Mouse (Mus musculus) C2C12 (cell line): ENCODE data around the gene Ppef1. TPM values are rescaled to one million over a fixed set of nuclear protein-coding genes. Genes with fewer than 3 reads are reported as not detected.
"Not testable (repeated sequence)": the region's sequence is repeated elsewhere in the genome, so short reads cannot be mapped to it uniquely, and the experiment has no call there.

ENCODE experiments used
- H3K27me3 ChIP-seq: one replicate; pipeline ENCODE4 v1.6.1; 2011; ENCODE audit not compliant: control insufficient read depth, insufficient read depth, insufficient read length
- H3K36me3 ChIP-seq: one replicate; pipeline ENCODE4 v1.6.1; 2011; ENCODE audit not compliant: control insufficient read depth, insufficient read depth
- H3K4me3 ChIP-seq: one replicate; pipeline ENCODE4 v1.5.1; 2011; ENCODE audit warnings: mild to moderate bottlenecking, control low read depth; ENCODE audit not compliant: poor library complexity, insufficient read depth, severe bottlenecking
- H3K79me2 ChIP-seq: one replicate; pipeline ENCODE4 v1.6.1; 2011; ENCODE audit not compliant: control insufficient read depth, insufficient read depth
- H3K79me3 ChIP-seq: one replicate; pipeline ENCODE4 v1.6.1; 2011; ENCODE audit warnings: low read depth, control low read depth
- H3ac ChIP-seq: one replicate; pipeline ENCODE3; 2011; ENCODE audit warnings: low read depth; ENCODE audit not compliant: control insufficient read depth, insufficient read length
- CEBPB ChIP-seq: IDR thresholded peaks from one replicate; pipeline ENCODE4 v1.6.1; 2011; ENCODE audit warnings: low read depth, mild to moderate bottlenecking, control low read depth, moderate library complexity
- CTCF ChIP-seq: IDR thresholded peaks from one replicate; pipeline ENCODE4 v1.5.1; 2011; ENCODE audit not compliant: control insufficient read depth, insufficient read depth, insufficient read length
- FOSL1 ChIP-seq: IDR thresholded peaks from one replicate; pipeline ENCODE4 v1.8.0; 2011; ENCODE audit warnings: mild to moderate bottlenecking, low read length; ENCODE audit not compliant: poor library complexity, insufficient read depth, severe bottlenecking
- MAX ChIP-seq: IDR thresholded peaks from one replicate; pipeline ENCODE4 v1.6.1; 2011; ENCODE audit warnings: mild to moderate bottlenecking, control low read depth
- MYOD1 ChIP-seq: IDR thresholded peaks from one replicate; pipeline ENCODE4 v1.6.1; 2011; ENCODE audit warnings: low read depth; ENCODE audit not compliant: control insufficient read depth, insufficient read length
- MYOG ChIP-seq: IDR thresholded peaks from one replicate; pipeline ENCODE4 v1.6.1; 2011; ENCODE audit not compliant: control insufficient read depth, insufficient read length; ENCODE audit errors: extremely low read depth
- USF1 ChIP-seq: IDR thresholded peaks from one replicate; pipeline ENCODE4 v1.6.1; 2011; ENCODE audit warnings: low read depth, mild to moderate bottlenecking, control low read depth, moderate library complexity
- long read RNA-seq, 2 experiments: library from polyadenylated mRNA; unstranded; transcript quantifications; one replicate each; pipeline ENCODE4 v2.0.0; 2019 to 2020
- polyA plus RNA-seq: library from polyadenylated mRNA; unstranded; fragments of >200 nt; fragmentation: generic; extraction: Trizol; gene quantifications from one replicate; pipeline ENCODE4 v1.2.1, GENCODE M21; 2012; ENCODE audit warnings: missing spikeins

Gene Ppef1
- polyA plus RNA-seq, result 0.19 TPM
- long read RNA-seq, experiment 1, partial matches to known transcripts, result 0 of 1 reads
- long read RNA-seq, experiment 1, other reads (novel, unspliced or antisense), result 1 of 1 reads
- long read RNA-seq, experiment 2, partial matches to known transcripts, result 0 of 1 reads
- long read RNA-seq, experiment 2, other reads (novel, unspliced or antisense), result 1 of 1 reads

GRCm38 (mm10) chrX:160735650-160736049, at the start of gene Ppef1:
Ppef1 (minus strand) TSS chrX:160735765.
- no peaks in the 10 kb centered on the region for H3K36me3 ChIP-seq
- H3K27me3 ChIP-seq, result no peaks in the 10 kb centered on the region
- H3K79me3 ChIP-seq, result no peaks in the 10 kb centered on the region
- no peak within 1 kb of the TSS for H3K4me3 ChIP-seq
- no peaks in the 10 kb centered on the region for H3K79me2 ChIP-seq
- TF ChIP-seq MYOD1 (no peak), USF1 (peak; percentile 33)
- H3ac ChIP-seq, result no peak within 1 kb of the TSS

DNA sequence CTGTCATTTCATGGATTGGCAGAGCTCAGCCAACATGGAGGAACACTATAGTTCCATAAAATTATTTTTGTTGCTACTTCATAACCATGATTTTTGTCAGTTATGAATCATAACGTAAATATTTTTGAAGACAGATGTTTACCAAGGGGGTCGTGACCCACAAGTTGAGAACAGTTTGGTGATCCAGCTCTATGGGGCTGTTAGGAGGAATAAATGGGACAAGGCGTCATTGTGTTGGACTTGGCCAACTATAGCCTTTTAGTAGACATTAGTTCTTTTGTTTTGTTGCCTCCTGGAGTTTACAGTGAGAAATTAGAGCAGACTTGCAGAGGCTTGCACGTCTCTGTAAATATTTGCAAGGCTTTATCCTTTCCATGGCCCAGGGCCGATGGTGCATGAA, 46.7 kb upstream of the Ppef1 start:
- H3ac ChIP-seq, result no peak overlapping the region
- no peaks in the 10 kb centered on the region for H3K79me2 ChIP-seq
- H3K79me3 ChIP-seq, result no peaks in the 10 kb centered on the region
- no peaks in the 10 kb centered on the region for H3K36me3 ChIP-seq
- no peaks in the 10 kb centered on the region for H3K27me3 ChIP-seq
- no peak overlapping the region for H3K4me3 ChIP-seq
- no peak for TF ChIP-seq USF1
- no peak for TF ChIP-seq MYOG
- no peak for TF ChIP-seq MYOD1
- no peak for TF ChIP-seq FOSL1
- no peak for TF ChIP-seq MAX
- no peak for TF ChIP-seq CEBPB
- no peak for TF ChIP-seq CTCF

GRCm38 (mm10) chrX:160773033-160773432, 37.5 kb upstream of the Ppef1 start:
- Histone ChIP-seq H3K79me3 (no peaks in the 10 kb centered on the region), H3K36me3 (no peaks in the 10 kb centered on the region), H3K79me2 (no peaks in the 10 kb centered on the region), H3K27me3 (no peaks in the 10 kb centered on the region), H3K4me3 (no peak overlapping the region), H3ac (no peak overlapping the region)
- TF ChIP-seq USF1, result no peak
- no peak for TF ChIP-seq MAX
- no peak for TF ChIP-seq FOSL1
- no peak for TF ChIP-seq CEBPB
- TF ChIP-seq MYOD1, result no peak
- TF ChIP-seq MYOG, result no peak
- TF ChIP-seq CTCF, result no peak

DNA sequence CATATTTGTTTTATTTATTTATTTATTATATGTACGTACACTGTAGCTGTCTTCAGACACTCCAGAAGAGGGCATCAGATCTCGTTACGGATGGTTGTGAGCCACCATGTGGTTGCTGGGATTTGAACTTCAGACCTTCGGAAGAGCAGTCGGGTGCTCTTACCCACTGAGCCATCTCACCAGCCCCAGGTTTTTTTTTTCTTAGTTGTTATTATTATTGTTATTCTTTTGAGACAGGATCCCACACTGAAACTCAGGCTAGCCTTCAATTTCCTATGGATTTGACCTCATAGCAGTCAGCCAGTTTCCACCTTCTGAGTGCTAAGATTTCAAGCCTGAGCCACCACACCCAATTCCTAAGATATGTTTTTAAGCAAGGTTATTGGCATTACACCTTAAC, 34.1 kb upstream of the Ppef1 start:
- H3K4me3 ChIP-seq, H3K36me3 ChIP-seq, H3K79me2 ChIP-seq, H3ac ChIP-seq, H3K79me3 ChIP-seq, H3K27me3 ChIP-seq: not testable (repeated sequence)

DNA sequence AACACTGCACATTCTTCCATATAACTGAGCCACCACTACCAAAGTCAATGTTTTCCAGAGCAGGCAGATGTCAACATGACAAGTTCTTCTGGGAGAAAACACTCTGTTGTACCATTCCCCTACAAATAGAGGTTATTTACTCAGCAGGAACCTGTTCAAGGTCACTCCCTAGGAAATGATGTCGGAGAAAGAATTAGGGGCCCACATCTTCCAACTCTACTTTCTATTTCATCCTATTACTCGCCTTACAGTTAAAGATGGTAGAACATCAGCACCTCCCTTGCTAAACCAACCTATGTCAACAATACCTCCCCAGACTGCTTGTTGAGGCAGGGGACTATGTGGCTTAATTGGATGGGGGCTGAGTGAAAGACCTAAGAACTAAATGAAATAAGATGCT, 32.1 kb upstream of the Ppef1 start, which contains the start of gene Rs1:
TSS of gene Rs1 (plus strand) at position 301 of the 400 bp plus-strand sequence.
- Histone ChIP-seq H3K4me3 (no peak within 1 kb of the TSS), H3K27me3 (no peaks in the 10 kb centered on the region)
- TF ChIP-seq CTCF (no peak), FOSL1 (no peak), MYOG (no peak), USF1 (no peak), MYOD1 (no peak), MAX (no peak), CEBPB (no peak)

GRCm38 (mm10) chrX:160766233-160766616, 30.7 kb upstream of the Ppef1 start:
- no peaks in the 10 kb centered on the region for H3K79me3 ChIP-seq
- no peaks in the 10 kb centered on the region for H3K36me3 ChIP-seq
- H3K79me2 ChIP-seq, result no peaks in the 10 kb centered on the region
- H3K4me3 ChIP-seq, result no peak overlapping the region
- peak overlapping the region; percentile 32 for H3ac ChIP-seq
- H3K27me3 ChIP-seq, result no peaks in the 10 kb centered on the region
- no peak for TF ChIP-seq MAX

More for the DNA sequence above, 32.1 kb upstream of the Ppef1 start, which contains the start of gene Rs1:
- Histone ChIP-seq H3K79me2 (no peaks in the 10 kb centered on the region), H3K79me3 (no peaks in the 10 kb centered on the region), H3ac (no peak within 1 kb of the TSS), H3K36me3 (no peaks in the 10 kb centered on the region)
